Comparison of ENCODE assay signal across 18 mouse cellular contexts in genomic region chr7:127618402-127618801, GRCm38 (mm10). TPM values are rescaled to one million over a fixed set of nuclear protein-coding genes. Genes with fewer than 3 reads are reported as not detected.
DNase-seq lines count a peak whose midpoint lies in the region; ATAC-seq and TF ChIP-seq lines count a peak whose summit lies in the region.
"Not testable (repeated sequence)": the region's sequence is repeated elsewhere in the genome, so short reads cannot be mapped to it uniquely, and the experiment has no call there.
"Had no signal": no experiment of that assay in that cellular context is flagged by ENCODE, and none has a peak within 500 bp of the region (broad histone marks: within the 10 kb centered on the region; RNA-seq: fewer than 3 reads in every experiment).

No protein-coding gene starts in this region.

- TF ChIP-seq CTCF in layer of hippocampus, adult 2 months (conservative IDR thresholded peaks at IDR 0.05); thymus, adult 2 months (IDR thresholded peaks at IDR 0.05; ENCODE audit: borderline replicate concordance, control insufficient read depth, extremely low read depth, insufficient read depth, low read length, poor library complexity): not testable (repeated sequence)

- H3K27ac ChIP-seq in forebrain, embryonic 13.5 days = peak overlapping the region; percentile 60; the same call in 1 of the 2 replicates
- not testable (repeated sequence) for H3K27ac ChIP-seq in hindbrain, embryonic 10.5 days
- peak overlapping the region; percentile 18; the same call in 1 of the 2 replicates for H3K27ac ChIP-seq in layer of hippocampus, adult 2 months
- H3K27ac ChIP-seq in midbrain, embryonic 13.5 days = 0 out of 2 replicates have a peak overlapping the region, but pooled peaks have one; percentile 14
- H3K27ac ChIP-seq in thymus, adult 2 months (ENCODE audit: control insufficient read depth, insufficient read depth, low read length) = peak overlapping the region; percentile 86

- WGBS in forebrain, embryonic 13.5 days = 86% methylated on average over 7 of the region's 8 CpGs
- 90% methylated on average over 7 of the region's 8 CpGs for WGBS in hindbrain, embryonic 10.5 days
- whole genome bisulfite sequencing in midbrain, embryonic 13.5 days = 90% methylated on average over 7 of the region's 8 CpGs
- WGBS in thymus, adult 2 months = 92% methylated on average over 7 of the region's 8 CpGs

- ATAC-seq in forebrain, embryonic 13.5 days; midbrain, embryonic 13.5 days: not testable (repeated sequence)

- H3K27me3 ChIP-seq in forebrain, embryonic 13.5 days; hindbrain, embryonic 10.5 days (ENCODE audit: insufficient read depth, poor library complexity, severe bottlenecking); midbrain, embryonic 13.5 days; thymus, adult 2 months (ENCODE audit: control insufficient read depth, insufficient read depth, low read length): not testable (repeated sequence)

- peak; percentile 71 for DNase-seq in A20 (ENCODE audit: low read depth, low spot score)
- peak; percentile 3 for DNase-seq in cerebellum, adult 8-10 months
- not testable (repeated sequence) for DNase-seq in hindbrain, embryonic 10.5 days (ENCODE audit: low spot score); layer of hippocampus, adult 2 months (ENCODE audit: low spot score in 2 of 2)
- peak; percentile 25 for DNase-seq in thymus, adult 2 months
- peak; percentile 34 for DNase-seq in thymus, postnatal 4 days

- not testable (repeated sequence) for H3K36me3 ChIP-seq in forebrain, embryonic 13.5 days (ENCODE audit: poor library complexity, severe bottlenecking); hindbrain, embryonic 10.5 days; midbrain, embryonic 13.5 days; thymus, adult 2 months (ENCODE audit: control insufficient read depth, insufficient read depth, low read length)

- not testable (repeated sequence) for H3K9ac ChIP-seq in forebrain, embryonic 13.5 days; midbrain, embryonic 13.5 days (replicated peaks)

- peaks cover 33% of the 10 kb centered on the region for H3K4me1 ChIP-seq in forebrain, embryonic 13.5 days
- H3K4me1 ChIP-seq in hindbrain, embryonic 10.5 days (replicated peaks) = peaks cover 26% of the 10 kb centered on the region
- peaks cover 32% of the 10 kb centered on the region for H3K4me1 ChIP-seq in midbrain, embryonic 13.5 days (replicated peaks)
- H3K4me1 ChIP-seq in thymus, adult 2 months (replicated peaks; ENCODE audit: control insufficient read depth, insufficient read depth, low read length) = peaks cover 19% of the 10 kb centered on the region

- not testable (repeated sequence) for H3K4me2 ChIP-seq in forebrain, embryonic 13.5 days; midbrain, embryonic 13.5 days (replicated peaks)

- H3K4me3 ChIP-seq in forebrain, embryonic 13.5 days; layer of hippocampus, adult 2 months; midbrain, embryonic 13.5 days (replicated peaks); thymus, adult 2 months (ENCODE audit: control insufficient read depth, insufficient read depth, low read length): not testable (repeated sequence)
- peak overlapping the region; percentile 9; the same call in 1 of the 2 replicates for H3K4me3 ChIP-seq in hindbrain, embryonic 10.5 days

- not testable (repeated sequence) for TF ChIP-seq POLR2A in thymus, adult 2 months (IDR thresholded peaks at IDR 0.05; ENCODE audit: control insufficient read depth, extremely low read depth, insufficient read depth, low read length, poor library complexity)

- not testable (repeated sequence) for H3K9me3 ChIP-seq in forebrain, embryonic 13.5 days (replicated peaks); hindbrain, embryonic 10.5 days; midbrain, embryonic 13.5 days

RNA-seq across cellular contexts. Expression of gene Zfp629, which starts 2.8 kb away (rescaled TPM):
- polyA plus RNA-seq in forebrain, embryonic 13.5 days (2015; fragmentation: Nextera tagmentation; extraction: Ambion mirVana) = 18.6 and 22.0 TPM in 2 replicates
- polyA plus RNA-seq in hindbrain, embryonic 10.5 days (2016; fragmentation: Nextera tagmentation; extraction: Ambion mirVana) = 34.5 and 36.7 TPM in 2 replicates
- total RNA-seq in layer of hippocampus, adult 2 months (2021) = 10 to 100 TPM; 21.8 to 22.5 TPM
- 30.8 and 32.5 TPM in 2 replicates for polyA plus RNA-seq in midbrain, embryonic 13.5 days (2015; fragmentation: Nextera tagmentation; extraction: Ambion mirVana)
- 27.7 and 33.1 TPM in 2 replicates for polyA plus RNA-seq in thymus, adult 2 months (2012; rRNA removed)

RNA-seq across cellular contexts. Expression of gene Rnf40, which starts 29.8 kb away (rescaled TPM):
- 43.1 and 51.9 TPM in 2 replicates for polyA plus RNA-seq in forebrain, embryonic 13.5 days (2015; fragmentation: Nextera tagmentation; extraction: Ambion mirVana)
- 57.8 and 58.8 TPM in 2 replicates for polyA plus RNA-seq in hindbrain, embryonic 10.5 days (2016; fragmentation: Nextera tagmentation; extraction: Ambion mirVana)
- total RNA-seq in layer of hippocampus, adult 2 months (2021) = 10 to 100 TPM; 69.5 to 72.8 TPM
- polyA plus RNA-seq in midbrain, embryonic 13.5 days (2015; fragmentation: Nextera tagmentation; extraction: Ambion mirVana) = 53.3 and 54.4 TPM in 2 replicates
- polyA plus RNA-seq in thymus, adult 2 months (2012; rRNA removed) = 65.9 and 67.4 TPM in 2 replicates

RNA-seq across cellular contexts. Expression of gene Ccdc189, which starts 30.0 kb away (rescaled TPM):
- polyA plus RNA-seq in forebrain, embryonic 13.5 days (2015; fragmentation: Nextera tagmentation; extraction: Ambion mirVana) = 13.8 and 15.6 TPM in 2 replicates
- 15.7 and 16.5 TPM in 2 replicates for polyA plus RNA-seq in hindbrain, embryonic 10.5 days (2016; fragmentation: Nextera tagmentation; extraction: Ambion mirVana)
- total RNA-seq in layer of hippocampus, adult 2 months (2021) = 10 to 100 TPM; 11.5 to 12.9 TPM
- polyA plus RNA-seq in midbrain, embryonic 13.5 days (2015; fragmentation: Nextera tagmentation; extraction: Ambion mirVana) = 13.0 and 14.5 TPM in 2 replicates
- 1.5 and 2.9 TPM in 2 replicates for polyA plus RNA-seq in thymus, adult 2 months (2012; rRNA removed)

RNA-seq across cellular contexts. Expression of gene Phkg2, which starts 45.3 kb away (rescaled TPM):
- polyA plus RNA-seq in forebrain, embryonic 13.5 days (2015; fragmentation: Nextera tagmentation; extraction: Ambion mirVana) = 58.6 and 63.4 TPM in 2 replicates
- polyA plus RNA-seq in hindbrain, embryonic 10.5 days (2016; fragmentation: Nextera tagmentation; extraction: Ambion mirVana) = 47.0 and 54.1 TPM in 2 replicates
- total RNA-seq in layer of hippocampus, adult 2 months (2021) = 10 to 100 TPM; 80.4 to 84.2 TPM
- 59.4 and 63.2 TPM in 2 replicates for polyA plus RNA-seq in midbrain, embryonic 13.5 days (2015; fragmentation: Nextera tagmentation; extraction: Ambion mirVana)
- polyA plus RNA-seq in thymus, adult 2 months (2012; rRNA removed) = 193 and 202 TPM in 2 replicates

RNA-seq across cellular contexts. Expression of gene Tmem265, which starts 57.2 kb away (rescaled TPM):
- 5.0 and 5.7 TPM in 2 replicates for polyA plus RNA-seq in forebrain, embryonic 13.5 days (2015; fragmentation: Nextera tagmentation; extraction: Ambion mirVana)
- 7.9 and 13.7 TPM in 2 replicates for polyA plus RNA-seq in hindbrain, embryonic 10.5 days (2016; fragmentation: Nextera tagmentation; extraction: Ambion mirVana)
- total RNA-seq in layer of hippocampus, adult 2 months (2021) = not detected
- polyA plus RNA-seq in midbrain, embryonic 13.5 days (2015; fragmentation: Nextera tagmentation; extraction: Ambion mirVana) = 6.3 and 8.3 TPM in 2 replicates
- 12.5 and 12.8 TPM in 2 replicates for polyA plus RNA-seq in thymus, adult 2 months (2012; rRNA removed)
- total RNA-seq: adrenal gland, adult 18-20 months; adrenal gland, adult 8-10 months; adrenal gland, postnatal 14 days; adrenal gland, postnatal 36 days; ES-E14 had no signal
- polyA plus RNA-seq: C2C12; cerebellum, adult 2 months; cortical plate, adult 2 months; frontal cortex, adult 2 months; Patski had no signal
